Comparison of ENCODE assay signal across 18 mouse cellular contexts in the genomic region with DNA sequence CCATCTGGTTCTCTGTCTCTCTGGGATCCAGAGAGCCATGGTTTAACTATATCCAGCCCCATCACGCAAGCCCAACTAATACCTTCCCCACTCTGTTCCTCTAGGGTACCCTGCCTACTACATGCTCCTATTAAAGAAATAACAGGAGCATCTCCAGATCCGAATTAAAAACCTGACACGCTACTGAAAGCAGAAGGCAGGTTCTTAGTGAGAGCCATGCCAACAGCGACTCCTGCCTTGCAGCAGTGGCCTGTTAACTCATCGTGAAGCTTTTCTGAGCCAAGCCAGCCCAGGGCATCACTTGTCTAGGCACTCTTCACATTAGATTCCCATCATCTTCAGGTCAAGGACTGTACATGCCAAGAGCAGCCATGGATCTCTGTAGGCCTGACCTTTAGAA.
"Had no signal": no experiment of that assay in that cellular context is flagged by ENCODE, and none has a peak within 500 bp of the region (broad histone marks: within the 10 kb centered on the region; RNA-seq: fewer than 3 reads in every experiment).

No protein-coding gene starts in this region.

- H3K9me3 ChIP-seq: liver, embryonic 15.5 days; lung, embryonic 15.5 days; megakaryocyte, embryonic 14.5 days; midbrain, embryonic 12.5 days; neural tube, embryonic 12.5 days; stomach, embryonic 15.5 days had no signal

- H3K9ac ChIP-seq: liver, embryonic 15.5 days; liver, postnatal 0 days; lung, embryonic 15.5 days; midbrain, embryonic 12.5 days; neural tube, embryonic 12.5 days; stomach, embryonic 15.5 days had no signal

- H3K36me3 ChIP-seq: liver, embryonic 15.5 days; lung, embryonic 15.5 days; midbrain, embryonic 12.5 days; neural tube, embryonic 12.5 days; stomach, embryonic 15.5 days had no signal

- H3K4me1 ChIP-seq: lung, embryonic 15.5 days had no signal

- DNase-seq: liver, postnatal 0 days; lung, adult 2 months; lung, postnatal 14 days; lung, postnatal 36 days; midbrain, embryonic 14.5 days; right cerebral cortex, postnatal 14 days; thymus, adult 2 months; thymus, postnatal 25 days; thymus, postnatal 4 days had no signal

- H3K4me2 ChIP-seq: liver, embryonic 15.5 days; lung, embryonic 15.5 days; midbrain, embryonic 12.5 days; neural tube, embryonic 12.5 days; stomach, embryonic 15.5 days had no signal

- H3K4me3 ChIP-seq: liver, embryonic 15.5 days; lung, embryonic 15.5 days; megakaryocyte, embryonic 14.5 days; midbrain, embryonic 12.5 days; neural tube, embryonic 12.5 days; stomach, embryonic 15.5 days had no signal

- H3K27me3 ChIP-seq: liver, embryonic 15.5 days; lung, embryonic 15.5 days; megakaryocyte, embryonic 14.5 days; midbrain, embryonic 12.5 days; neural tube, embryonic 12.5 days; stomach, embryonic 15.5 days had no signal

- ATAC-seq: liver, postnatal 0 days; lung, postnatal 0 days had no signal

- H3K27ac ChIP-seq: liver, embryonic 15.5 days; lung, embryonic 15.5 days; macrophage; midbrain, embryonic 12.5 days; neural tube, embryonic 12.5 days; stomach, embryonic 15.5 days; stomach, postnatal 0 days had no signal
